Mouse (Mus musculus) intestine, embryonic 14.5 days (tissue): ENCODE data around the gene Usp9x. TPM values are rescaled to one million over a fixed set of nuclear protein-coding genes. Genes with fewer than 3 reads are reported as not detected.

Experiments
- ATAC-seq: fragments of 200-750 bp; cut with Nextera tagmentation; replicated peaks from 2 replicates; pipeline ENCODE4 v1.8.0; 2017; ENCODE audit warnings: low read depth, moderate number of reproducible peaks, moderate TSS enrichment, moderate library complexity; ENCODE audit not compliant: low FRiP score, low TSS enrichment
- DNase-seq: peaks from one replicate; pipeline ENCODE4 v3.0.0-alpha.2; 2018; ENCODE audit warnings: low spot score
- H3K27ac ChIP-seq: fragments of 300-500 bp; sonication (generic); 2 replicates; pipeline ENCODE4 v1.5.1; 2014; ENCODE audit warnings: low read depth, mild to moderate bottlenecking, control low read depth
- H3K27me3 ChIP-seq: fragments of 300-500 bp; sonication (generic); replicated peaks from 2 replicates; pipeline ENCODE4 v1.6.1; 2014; ENCODE audit warnings: low read length, control low read depth; ENCODE audit not compliant: control insufficient read depth, insufficient read depth
- H3K36me3 ChIP-seq: fragments of 300-500 bp; sonication (generic); 2 replicates; pipeline ENCODE4 v1.6.1; 2014; ENCODE audit warnings: low read length, control low read depth; ENCODE audit not compliant: control insufficient read depth, insufficient read depth
- H3K4me1 ChIP-seq: fragments of 300-500 bp; sonication (generic); replicated peaks from 2 replicates; pipeline ENCODE4 v1.6.1; 2014; ENCODE audit warnings: low read length, control low read depth, mixed read lengths; ENCODE audit not compliant: control insufficient read depth, insufficient read depth
- H3K4me2 ChIP-seq: fragments of 300-500 bp; sonication (generic); 2 replicates; pipeline ENCODE4 v1.6.1; 2014; ENCODE audit warnings: low read length
- H3K4me3 ChIP-seq: fragments of 300-500 bp; sonication (generic); 2 replicates; pipeline ENCODE4 v1.5.1; 2014; ENCODE audit warnings: low read depth, low read length, control low read depth, mixed read lengths
- H3K9ac ChIP-seq: fragments of 300-500 bp; sonication (generic); 2 replicates; pipeline ENCODE4 v1.6.1; 2014; ENCODE audit warnings: mild to moderate bottlenecking, low read length
- H3K9me3 ChIP-seq: fragments of 300-500 bp; sonication (generic); 2 replicates; pipeline ENCODE4 v1.6.1; 2016; ENCODE audit warnings: low read length, control low read depth; ENCODE audit not compliant: control insufficient read depth
- whole genome bisulfite sequencing: fragments of 180-500 bp; shearing (Covaris S2); extraction: QIAGEN DNeasy Blood & Tissue Kit; methylation state at CpG from one replicate; pipeline ENCODE4 v1.1.7; 2014; 5-methylcytosine and 5-hydroxymethylcytosine counted together
- polyA plus RNA-seq: library from polyadenylated mRNA; unstranded; fragments of >200 nt; fragmentation: Nextera tagmentation; extraction: Ambion mirVana; gene quantifications from 2 replicates; pipeline ENCODE4 v1.2.1, GENCODE M21; 2014

Gene Usp9x
- polyA plus RNA-seq, 1 experiment from 2014 or later = 45.5 TPM

DNA sequence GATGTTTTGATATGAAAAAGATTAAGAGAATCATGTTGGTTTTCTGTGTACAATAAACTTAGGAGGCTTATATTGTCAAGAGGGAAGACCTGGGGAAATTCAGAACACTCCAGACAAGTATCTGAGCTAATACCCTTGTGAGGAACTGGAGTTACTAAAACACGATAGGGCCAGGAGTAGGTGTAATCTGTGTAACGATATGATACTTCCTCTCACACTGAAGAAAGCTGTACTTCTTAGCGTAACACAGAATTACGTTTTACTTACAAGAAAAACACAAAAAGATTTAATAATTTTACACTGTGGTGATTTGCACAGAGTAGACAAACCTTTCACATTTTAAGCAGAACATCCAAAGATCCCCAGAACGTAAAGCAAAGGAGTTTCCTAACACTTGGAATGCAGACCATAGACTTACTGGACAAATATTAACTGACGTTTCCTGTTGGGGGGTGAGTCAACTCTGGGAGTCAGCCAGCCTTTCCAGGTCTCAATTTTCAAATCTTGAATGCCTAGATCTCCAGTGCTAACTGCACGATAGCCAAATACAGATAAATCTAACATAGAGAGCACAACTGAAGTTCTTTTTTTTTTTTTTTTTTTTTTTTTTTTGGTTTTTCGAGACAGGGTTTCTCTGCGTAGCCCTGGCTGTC, 6.9 kb upstream of the Usp9x start:
- ATAC-seq (no peak), DNase-seq (no peak)
- Histone ChIP-seq H3K36me3 (no peaks in the 10 kb centered on the region), H3K9me3 (no peaks in the 10 kb centered on the region), H3K4me1 (no peaks in the 10 kb centered on the region), H3K27ac (no peak overlapping the region), H3K9ac (no peak overlapping the region), H3K4me2 (no peak overlapping the region), H3K4me3 (no peak overlapping the region), H3K27me3 (no peaks in the 10 kb centered on the region)
- WGBS = 73% methylated on average over 7 of the region's 9 CpGs

DNA sequence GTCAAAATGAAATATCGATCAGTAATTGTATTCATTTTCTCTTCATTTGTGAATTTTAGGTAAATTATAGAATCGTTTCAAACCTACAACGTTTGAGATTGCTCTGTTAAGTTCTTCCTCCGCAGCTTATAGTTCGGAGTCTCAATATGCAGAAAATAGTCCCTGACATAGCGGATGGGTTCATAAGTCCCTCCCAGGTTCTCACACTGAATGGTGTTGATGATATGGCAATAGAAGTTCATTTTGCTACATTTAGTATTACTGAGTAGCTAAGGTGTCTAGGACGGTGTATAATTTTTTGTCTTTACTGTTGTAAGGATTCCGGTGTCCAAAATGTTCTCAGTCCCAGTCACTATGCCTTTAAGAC, 1.1 kb upstream of the Usp9x start:
- WGBS = 26% methylated on average over 8 of the region's 8 CpGs
- Histone ChIP-seq H3K9me3 (no peaks in the 10 kb centered on the region), H3K4me3 (peak overlapping the region; percentile 65), H3K9ac (peak overlapping the region; percentile 61), H3K4me2 (peak overlapping the region; percentile 48), H3K36me3 (no peaks in the 10 kb centered on the region), H3K4me1 (0 out of 2 replicates have a peak, but pooled peaks cover 4% of the 10 kb centered on the region), H3K27ac (peak overlapping the region; percentile 88), H3K27me3 (no peaks in the 10 kb centered on the region; the same call in 1 of the 2 replicates)
- no peak for ATAC-seq
- no peak for DNase-seq

DNA sequence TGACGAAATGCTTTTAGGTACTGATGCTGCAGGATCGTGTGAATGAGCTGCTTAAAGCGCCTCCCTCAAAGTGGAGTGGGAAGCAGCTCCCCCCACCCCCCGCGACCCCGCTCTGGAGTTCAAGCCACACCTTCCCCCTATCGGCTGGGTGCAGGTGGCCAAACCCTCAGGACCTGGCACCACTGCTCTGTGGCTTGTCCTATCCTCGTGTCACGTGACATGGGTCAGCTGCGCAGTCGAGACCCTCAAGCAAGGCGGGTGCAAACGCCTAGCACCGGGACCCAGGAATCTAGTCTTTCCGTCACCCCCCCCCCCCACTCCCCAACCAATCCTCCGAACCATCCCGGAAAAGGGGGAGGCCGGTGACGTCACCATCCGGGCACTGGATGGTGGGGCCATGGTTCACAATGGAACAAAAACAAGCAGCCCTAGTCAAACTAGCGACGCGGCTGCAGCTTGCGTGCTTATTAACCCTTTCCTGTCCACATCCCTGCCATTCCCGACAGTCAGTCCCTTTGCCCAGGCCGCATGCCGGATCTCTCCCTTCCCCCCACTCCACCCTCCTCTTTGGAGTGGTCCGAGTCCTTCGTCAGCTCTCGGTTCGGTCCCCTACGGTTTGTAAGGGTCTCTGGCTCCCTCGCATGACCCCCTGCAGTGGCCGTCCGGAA, 591 bp upstream of the Usp9x start:
- H3K4me3 ChIP-seq = peak overlapping the region; percentile 65
- ATAC-seq (peak; percentile 86), DNase-seq (peak; percentile 92)
- 0 out of 2 replicates have a peak, but pooled peaks cover 4% of the 10 kb centered on the region for H3K4me1 ChIP-seq
- H3K36me3 ChIP-seq = no peaks in the 10 kb centered on the region
- H3K9me3 ChIP-seq = no peaks in the 10 kb centered on the region
- WGBS = 12% methylated on average over 32 of the region's 35 CpGs
- no peaks in the 10 kb centered on the region; the same call in 1 of the 2 replicates for H3K27me3 ChIP-seq
- H3K9ac ChIP-seq = peak overlapping the region; percentile 61
- peak overlapping the region; percentile 88 for H3K27ac ChIP-seq
- H3K4me2 ChIP-seq = peak overlapping the region; percentile 48

- Histone ChIP-seq H3K36me3 (no peaks in the 10 kb centered on the region), H3K4me2 (no peak overlapping the region; the same call in none of the 2 replicates), H3K9ac (peak overlapping the region; percentile 75), H3K9me3 (no peaks in the 10 kb centered on the region), H3K4me1 (0 out of 2 replicates have a peak, but pooled peaks cover 4% of the 10 kb centered on the region), H3K27me3 (no peaks in the 10 kb centered on the region; the same call in 1 of the 2 replicates), H3K4me3 (peak overlapping the region; percentile 65), H3K27ac (peak overlapping the region; percentile 89)
- 17% methylated on average over 47 of the region's 67 CpGs for WGBS
- DNase-seq (no peak), ATAC-seq (peak; percentile 35)
Measured at GRCm38 (mm10) chrX:13071776-13072460, 620 bp downstream of the Usp9x start.

- peak overlapping the region; percentile 89 for H3K27ac ChIP-seq
- 0 out of 2 replicates have a peak, but pooled peaks cover 4% of the 10 kb centered on the region for H3K4me1 ChIP-seq
- ATAC-seq = peak; percentile 32; the same call in 1 of the 2 replicates
- no peaks in the 10 kb centered on the region for H3K9me3 ChIP-seq
- peak overlapping the region; percentile 65 for H3K4me3 ChIP-seq
- peak overlapping the region; percentile 75 for H3K9ac ChIP-seq
- DNase-seq = peak; percentile 82
- H3K36me3 ChIP-seq = no peaks in the 10 kb centered on the region
- H3K27me3 ChIP-seq = no peaks in the 10 kb centered on the region; the same call in 1 of the 2 replicates
- WGBS = 6% methylated on average over 27 of the region's 73 CpGs
- peak overlapping the region; percentile 53 for H3K4me2 ChIP-seq
Measured at GRCm38 (mm10) chrX:13072461-13072982, 1.2 kb downstream of the Usp9x start.

GRCm38 (mm10) chrX:13085621-13086020, 14.3 kb downstream of the Usp9x start:
- H3K4me3 ChIP-seq = no peak overlapping the region
- WGBS = 74% methylated on average over 1 of the region's 1 CpGs
- no peaks in the 10 kb centered on the region for H3K27me3 ChIP-seq
- no peak for ATAC-seq
- no peak for DNase-seq
- no peaks in the 10 kb centered on the region for H3K9me3 ChIP-seq
- no peak overlapping the region for H3K4me2 ChIP-seq
- no peak overlapping the region for H3K27ac ChIP-seq
- no peak overlapping the region for H3K9ac ChIP-seq
- H3K4me1 ChIP-seq = no peaks in the 10 kb centered on the region
- no peaks in the 10 kb centered on the region for H3K36me3 ChIP-seq

GRCm38 (mm10) chrX:13096985-13097384, 25.7 kb downstream of the Usp9x start:
- Histone ChIP-seq H3K4me1 (no peaks in the 10 kb centered on the region), H3K27ac (no peak overlapping the region), H3K36me3 (peaks cover 8% of the 10 kb centered on the region), H3K9me3 (no peaks in the 10 kb centered on the region), H3K4me3 (no peak overlapping the region), H3K4me2 (no peak overlapping the region), H3K9ac (no peak overlapping the region), H3K27me3 (no peaks in the 10 kb centered on the region)
- DNase-seq (no peak), ATAC-seq (no peak)
- WGBS = 52% methylated on average over 1 of the region's 1 CpGs

GRCm38 (mm10) chrX:13206514-13206913, 135.2 kb downstream of the Usp9x start:
- Histone ChIP-seq H3K27me3 (0 out of 2 replicates have a peak, but pooled peaks cover 6% of the 10 kb centered on the region), H3K4me1 (no peaks in the 10 kb centered on the region), H3K4me3 (no peak overlapping the region), H3K27ac (no peak overlapping the region), H3K36me3 (no peaks in the 10 kb centered on the region), H3K9ac (no peak overlapping the region), H3K4me2 (no peak overlapping the region), H3K9me3 (no peaks in the 10 kb centered on the region)
- WGBS = 55% methylated on average over 7 of the region's 7 CpGs
- no peak for ATAC-seq
- DNase-seq = no peak
